Mouse (Mus musculus): ENCODE data around the gene Pon3.

GRCm38 (mm10) chr6:5193693-5194092 lies 62.4 kb downstream of the Pon3 start, which contains the start of gene Pon1:
- TF ChIP-seq CTCF (IDR thresholded peaks at IDR 0.05; ENCODE audit: insufficient read depth, low read length) (no peak), POLR2A (IDR thresholded peaks at IDR 0.05; ENCODE audit: borderline replicate concordance, extremely low read depth, low read depth, low read length) (no peak)

All from lung, adult 2 months (tissue).